Mouse (Mus musculus) thymus, postnatal 4 days (tissue): ENCODE data around the gene Cipc.

Experiments
- DNase-seq: peaks from one replicate; pipeline ENCODE4 v3.0.0; 2021

Gene Cipc

DNA sequence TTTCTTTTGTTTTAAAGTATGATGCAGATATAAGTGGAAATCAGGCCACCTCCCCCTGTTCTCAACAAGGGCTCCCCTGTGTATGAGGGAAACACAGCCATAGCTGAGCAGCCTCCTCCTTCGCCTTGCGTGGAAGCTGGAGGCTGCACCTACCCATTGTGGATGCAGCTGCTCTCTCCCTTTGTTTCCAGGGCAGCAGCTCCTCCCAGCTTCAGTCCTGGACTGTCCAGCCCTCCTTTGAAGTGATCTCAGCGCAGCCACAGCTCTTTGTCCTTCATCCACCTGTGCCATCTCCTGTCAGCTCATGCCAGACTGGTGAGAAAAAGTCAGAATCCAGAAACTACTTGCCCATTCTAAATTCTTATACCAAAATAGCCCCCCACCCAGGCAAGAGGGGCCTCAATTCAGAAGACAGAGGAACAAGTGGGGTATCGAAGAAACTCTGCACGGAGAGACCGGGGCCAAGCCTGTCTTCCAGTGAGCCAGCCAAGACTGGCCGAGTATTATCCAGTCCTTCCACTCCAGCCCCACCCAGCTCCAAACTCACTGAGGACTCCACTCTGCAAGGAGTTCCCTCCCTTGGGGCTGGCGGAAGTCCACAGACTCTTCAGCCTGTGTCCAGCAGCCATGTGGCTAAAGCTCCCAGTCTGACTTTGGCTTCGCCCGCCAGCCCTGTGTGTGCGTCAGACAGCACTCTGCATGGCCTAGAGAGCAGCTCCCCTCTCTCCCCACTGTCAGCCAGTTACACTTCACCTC, 14.9 kb downstream of the Cipc start:
- DNase-seq: no peak

DNA sequence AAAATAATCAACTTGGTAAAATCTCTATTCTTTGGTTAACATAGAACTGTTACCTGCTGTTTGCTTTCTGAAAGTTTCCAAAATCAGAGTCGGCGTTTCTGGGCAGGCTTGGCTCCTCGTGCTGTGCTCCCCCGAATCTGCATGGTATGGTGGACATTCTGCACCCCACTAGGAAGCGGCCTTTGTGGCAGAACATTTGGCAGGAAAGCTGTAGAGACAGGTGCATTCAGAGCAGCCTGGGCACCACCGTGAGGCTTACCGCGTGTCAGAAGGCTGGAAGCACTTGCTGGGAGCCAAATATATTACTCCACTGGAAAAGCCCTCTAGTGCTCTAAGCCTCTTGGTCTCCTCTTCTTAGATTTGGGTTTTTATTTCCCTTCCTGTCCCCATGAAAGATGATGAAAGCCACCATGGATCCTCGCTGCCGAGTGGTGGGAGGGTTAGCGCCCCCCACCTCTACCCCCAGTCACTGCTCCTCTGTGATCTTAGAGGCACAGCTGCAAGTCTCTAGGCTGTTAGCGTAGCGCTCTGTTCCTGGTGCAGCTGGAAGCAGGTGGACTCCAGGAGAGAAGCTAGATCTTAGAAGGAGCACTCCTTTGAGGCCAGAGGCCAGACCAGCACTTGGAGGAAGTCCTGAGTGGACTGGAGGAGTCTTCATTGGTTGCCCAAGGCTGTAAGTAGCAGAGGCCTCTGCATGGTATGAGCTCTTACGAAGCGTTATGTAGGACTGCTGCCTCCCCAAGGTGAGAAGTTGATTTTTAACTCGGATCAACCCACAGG, 17.6 kb downstream of the Cipc start:
- no peak for DNase-seq

GRCm38 (mm10) chr12:86965237-86965799, 18.5 kb downstream of the Cipc start:
- no peak for DNase-seq

GRCm38 (mm10) chr12:86968468-86969219, 21.8 kb downstream of the Cipc start:
- DNase-seq: no peak

DNA sequence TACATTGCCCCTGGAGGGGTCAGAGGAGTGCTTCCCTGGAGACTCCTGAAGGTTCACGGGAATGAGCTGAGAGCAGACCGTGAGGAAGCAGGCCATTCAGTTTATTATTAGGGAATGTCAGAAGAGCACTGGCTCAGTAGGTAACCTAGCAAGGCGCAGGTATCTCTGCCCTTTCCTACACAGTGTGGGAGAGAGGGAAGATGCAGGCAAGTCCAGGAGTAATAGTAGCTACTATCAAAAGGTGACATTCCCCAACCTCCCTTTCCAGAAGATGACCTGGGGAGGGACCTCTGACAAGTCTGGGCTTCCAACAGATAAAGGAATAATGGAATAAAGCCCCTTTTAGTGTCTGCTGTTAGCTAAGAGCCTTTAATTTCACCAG, 22.4 kb downstream of the Cipc start:
- no peak for DNase-seq

DNA sequence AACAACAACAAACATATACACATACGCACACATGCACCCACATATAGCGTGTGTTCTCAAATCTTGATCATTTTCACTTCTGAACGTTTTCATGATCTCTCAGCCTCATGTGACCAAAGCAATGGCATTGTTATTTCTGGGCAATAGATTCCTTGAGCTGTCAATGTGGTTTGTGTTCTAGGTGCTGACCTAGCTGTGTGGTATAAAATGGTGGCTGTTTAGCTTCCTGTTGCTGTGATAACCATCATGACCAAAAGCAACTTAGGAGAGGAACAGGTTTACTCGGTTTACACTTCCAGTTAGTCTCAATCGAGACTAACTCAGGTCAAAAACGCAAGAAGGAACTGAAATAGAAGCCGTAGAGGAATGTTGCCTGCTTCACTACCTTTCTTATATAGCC, 24.2 kb downstream of the Cipc start:
- DNase-seq: no peak

- no peak for DNase-seq
These were observed 26.4 kb downstream of the Cipc start for GRCm38 (mm10) chr12:86973216-86973615.

DNA sequence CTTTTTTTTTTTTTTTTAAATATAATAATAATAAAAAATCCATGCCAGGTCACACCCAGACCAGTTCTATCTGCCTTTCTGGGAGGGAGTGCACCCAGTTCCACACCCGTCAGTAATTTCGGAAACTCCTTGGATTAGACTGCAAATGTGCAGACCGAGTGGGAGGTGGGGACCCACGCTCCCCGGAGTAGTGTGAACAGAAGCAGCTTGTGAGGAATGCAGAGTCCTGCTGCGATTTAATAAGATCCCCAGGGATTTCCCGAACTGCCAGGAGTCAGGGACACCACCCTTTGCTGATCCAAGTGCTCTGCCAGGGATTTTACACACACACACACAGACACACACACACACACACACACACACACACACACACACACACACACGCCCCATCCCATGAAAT, 26.9 kb downstream of the Cipc start:
- DNase-seq: no peak

DNA sequence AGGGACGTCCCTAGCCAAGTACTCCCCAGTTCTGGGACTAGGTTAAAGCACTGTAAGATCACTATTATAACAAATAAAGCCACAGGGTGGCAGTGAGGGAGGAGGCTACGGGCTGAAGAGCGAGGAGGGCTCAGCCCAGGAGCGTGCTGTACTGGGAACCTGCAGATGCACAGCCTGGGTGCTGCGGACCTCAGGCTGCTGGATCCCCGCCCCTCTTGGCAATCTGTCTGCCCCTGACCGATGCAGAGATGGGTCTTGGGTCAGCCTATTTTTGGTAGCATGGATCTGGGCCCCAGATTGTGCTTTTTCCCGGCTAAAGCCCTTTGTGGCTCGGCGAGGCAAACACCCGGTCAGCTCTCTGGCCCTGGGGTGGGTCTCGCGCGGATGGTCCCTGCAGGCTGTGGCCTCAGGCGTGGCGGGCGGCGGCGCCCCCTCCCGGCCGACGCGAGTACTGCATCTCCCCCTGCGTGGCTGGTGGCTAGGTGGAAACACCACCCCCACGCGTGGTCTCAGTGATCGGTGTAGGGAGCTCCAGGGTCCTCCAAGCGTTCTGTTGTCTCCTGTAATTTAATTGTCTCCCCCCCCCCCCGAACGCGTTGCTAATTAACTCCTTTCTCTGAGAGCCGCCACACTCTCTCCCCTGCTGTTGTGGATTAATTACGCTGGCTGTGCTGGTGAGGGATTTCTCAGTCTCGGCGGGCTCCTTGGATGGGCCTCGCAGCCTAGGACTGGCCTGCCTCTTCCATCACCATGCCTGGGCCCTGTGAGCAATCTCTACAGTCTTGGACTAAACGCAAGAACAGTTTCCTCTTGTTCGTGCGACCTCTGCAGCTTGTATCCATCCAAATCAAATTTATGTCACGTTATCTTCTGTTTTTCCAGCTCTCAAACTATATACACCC, 27.8 kb downstream of the Cipc start:
- DNase-seq: peak; percentile 85

DNA sequence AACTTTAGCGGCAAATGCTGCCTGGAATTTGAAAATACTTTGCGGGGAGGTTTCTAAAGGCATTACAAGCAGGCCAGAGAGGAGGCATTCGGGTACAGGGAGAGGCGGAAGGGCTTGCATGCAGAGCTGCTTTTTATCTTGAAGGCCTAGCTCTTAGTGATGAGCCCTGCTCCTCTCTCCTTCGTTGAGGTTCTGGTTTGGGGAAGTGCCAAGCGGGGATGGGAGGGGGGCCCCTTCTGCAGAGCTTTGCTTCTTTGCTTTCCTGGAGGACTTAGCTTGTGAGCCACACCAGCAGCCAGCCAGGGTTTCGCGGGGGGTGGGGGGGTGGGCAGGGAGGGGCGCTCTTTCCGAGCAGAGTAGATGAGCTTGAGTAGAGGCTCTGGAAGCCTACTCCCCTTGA, 28.9 kb downstream of the Cipc start:
- no peak for DNase-seq

DNA sequence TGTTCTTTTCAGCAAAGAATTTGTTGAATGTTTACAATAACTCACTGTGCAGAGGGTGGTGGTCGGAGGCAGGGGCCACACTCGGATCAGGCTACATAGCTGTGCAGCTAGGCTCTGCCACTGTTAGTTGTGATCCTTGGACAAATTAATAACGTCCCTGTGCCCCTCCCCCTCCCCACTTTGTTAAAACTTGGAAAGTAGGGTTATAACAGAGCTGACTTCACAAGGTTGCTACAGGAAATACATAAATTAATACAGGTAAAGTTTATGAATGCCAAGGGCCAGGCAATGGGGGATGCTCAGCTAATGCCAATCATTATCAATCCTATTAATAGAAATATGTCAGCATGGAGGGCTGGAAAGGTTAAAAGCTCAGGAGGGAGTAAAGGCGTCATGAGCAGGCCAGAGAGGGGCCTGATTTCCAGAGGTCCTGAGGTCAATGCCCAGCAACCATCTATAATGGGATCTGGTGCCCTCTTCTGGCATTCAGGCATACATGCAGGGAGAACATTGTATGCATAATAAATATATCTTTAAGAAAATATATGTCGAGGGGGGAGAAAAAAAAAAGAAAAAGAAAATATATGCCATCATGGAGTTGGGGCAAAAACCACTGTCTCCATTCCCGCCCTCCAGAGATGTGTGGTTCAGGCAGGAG, 29.8 kb downstream of the Cipc start:
- DNase-seq: no peak

DNA sequence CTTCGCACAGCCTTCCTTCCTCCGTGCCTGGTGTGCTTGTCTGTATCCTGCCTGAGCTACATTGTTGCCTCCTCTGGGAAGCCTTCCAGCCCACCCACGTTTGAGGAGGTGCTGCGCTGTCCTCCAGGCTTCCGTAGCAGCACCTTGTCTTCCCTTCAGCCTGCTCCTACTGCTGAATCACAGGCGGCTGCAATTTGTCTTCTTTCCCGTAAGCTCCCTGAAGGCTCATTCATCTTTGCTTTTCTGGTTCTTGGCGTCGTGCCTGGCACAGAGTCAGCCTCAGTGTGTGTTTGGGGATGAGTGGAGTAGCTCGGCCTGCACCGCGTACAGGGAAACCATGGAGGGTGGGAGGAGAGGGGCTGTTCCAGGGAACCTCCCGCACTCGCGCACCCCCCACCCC, 31.0 kb downstream of the Cipc start:
- DNase-seq: no peak

- DNase-seq: peak; percentile 47
These were observed 34.3 kb downstream of the Cipc start for GRCm38 (mm10) chr12:86981180-86981579.

- DNase-seq: peak; percentile 75
These were observed 36.8 kb downstream of the Cipc start for GRCm38 (mm10) chr12:86983470-86984193.

GRCm38 (mm10) chr12:86984194-86984555, 37.3 kb downstream of the Cipc start:
- DNase-seq: peak; percentile 63

GRCm38 (mm10) chr12:86986562-86986961, 39.7 kb downstream of the Cipc start:
- DNase-seq: no peak

DNA sequence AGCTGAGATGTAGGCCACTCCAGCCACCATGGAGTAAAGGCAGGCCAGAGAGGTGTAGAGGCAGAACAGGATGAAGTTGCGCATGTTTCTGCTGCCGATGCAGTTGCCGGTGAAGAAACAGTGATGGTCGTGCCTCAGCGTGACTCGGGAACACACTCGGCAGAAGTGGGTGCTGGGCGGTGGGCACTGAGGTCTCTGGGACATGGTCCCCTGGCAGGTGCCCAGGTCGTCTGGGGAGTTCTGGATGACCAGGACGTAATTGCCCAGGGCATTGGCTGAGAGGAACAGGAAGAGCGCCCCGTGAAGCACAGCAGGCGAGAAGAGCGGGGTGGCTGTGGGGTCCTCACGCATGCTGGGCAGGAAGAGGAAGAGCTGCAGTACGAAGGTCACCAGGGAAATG, 41.4 kb downstream of the Cipc start:
- DNase-seq: no peak

- no peak for DNase-seq
These were observed 42.5 kb downstream of the Cipc start for GRCm38 (mm10) chr12:86989378-86989777.

GRCm38 (mm10) chr12:86989890-86990754, 43.3 kb downstream of the Cipc start, which contains the start of gene Zdhhc22:
Gene Zdhhc22, minus strand, starts transcription at chr12:86990430.
- DNase-seq: peak; percentile 43

GRCm38 (mm10) chr12:86990755-86991110, 43.9 kb downstream of the Cipc start:
- no peak for DNase-seq
